13 mouse cellular contexts compared by ENCODE assay signal in genomic region chr5:72259298-72259621, GRCm38 (mm10).
DNase-seq lines count a peak whose midpoint lies in the region; ATAC-seq and TF ChIP-seq lines count a peak whose summit lies in the region.
"Had no signal": no experiment of that assay in that cellular context is flagged by ENCODE, and none has a peak within 500 bp of the region (broad histone marks: within the 10 kb centered on the region; RNA-seq: fewer than 3 reads in every experiment).

No protein-coding gene starts in this region.

- ATAC-seq in lung, embryonic 16.5 days (ENCODE audit: low read depth), result peak; percentile 15; the same call in 1 of the 2 replicates
- ATAC-seq in erythroid progenitor cell, adult 5-6 weeks (replicated peaks; ENCODE audit: low FRiP score, poor library complexity, severe bottlenecking), result peak; percentile 67
- ATAC-seq in monocyte, adult 5-6 weeks (replicated peaks; ENCODE audit: insufficient number of reproducible peaks, low FRiP score, low TSS enrichment, poor library complexity, severe bottlenecking), result peak; percentile 68
- ATAC-seq in neural tube, embryonic 15.5 days (ENCODE audit: low FRiP score), result no peak
- ATAC-seq: hindbrain, postnatal 0 days had no signal

- no peaks in the 10 kb centered on the region for H3K9me3 ChIP-seq in lung, embryonic 16.5 days (ENCODE audit: control insufficient read depth, low read length)
- H3K9me3 ChIP-seq in neural tube, embryonic 15.5 days (replicated peaks), result no peaks in the 10 kb centered on the region
- H3K9me3 ChIP-seq: midbrain, embryonic 10.5 days; stomach, embryonic 15.5 days had no signal

- no peaks in the 10 kb centered on the region for H3K4me1 ChIP-seq in lung, embryonic 16.5 days (replicated peaks; ENCODE audit: control insufficient read depth, insufficient read depth, low read length)
- peaks cover 3% of the 10 kb centered on the region; the same call in 1 of the 2 replicates for H3K4me1 ChIP-seq in neural tube, embryonic 15.5 days
- no peaks in the 10 kb centered on the region for H3K4me1 ChIP-seq in thymus, adult 2 months (replicated peaks; ENCODE audit: control insufficient read depth, insufficient read depth, low read length)
- H3K4me1 ChIP-seq: stomach, embryonic 15.5 days had no signal

- no peaks in the 10 kb centered on the region for H3K27me3 ChIP-seq in lung, embryonic 16.5 days (ENCODE audit: control insufficient read depth, insufficient read depth, low read depth, low read length)
- no peaks in the 10 kb centered on the region for H3K27me3 ChIP-seq in neural tube, embryonic 15.5 days (replicated peaks)
- H3K27me3 ChIP-seq in thymus, adult 2 months (ENCODE audit: control insufficient read depth, insufficient read depth, low read length), result no peaks in the 10 kb centered on the region
- H3K27me3 ChIP-seq: stomach, embryonic 15.5 days had no signal

- WGBS in lung, embryonic 16.5 days, result 61% methylated on average over 3 of the region's 3 CpGs
- WGBS in neural tube, embryonic 15.5 days, result 76% methylated on average over 3 of the region's 3 CpGs
- 91% methylated on average over 3 of the region's 3 CpGs for WGBS in thymus, adult 2 months

- TF ChIP-seq CTCF in thymus, adult 2 months (IDR thresholded peaks at IDR 0.05; ENCODE audit: borderline replicate concordance, control insufficient read depth, extremely low read depth, insufficient read depth, low read length, poor library complexity), result no peak

- H3K9ac ChIP-seq in lung, embryonic 16.5 days (ENCODE audit: low read length), result no peak overlapping the region
- H3K9ac ChIP-seq in neural tube, embryonic 15.5 days (replicated peaks), result no peak overlapping the region
- H3K9ac ChIP-seq: stomach, embryonic 15.5 days had no signal

- H3K4me3 ChIP-seq in lung, embryonic 16.5 days (ENCODE audit: low read length), result no peak overlapping the region
- no peak overlapping the region for H3K4me3 ChIP-seq in neural tube, embryonic 15.5 days (replicated peaks)
- no peak overlapping the region for H3K4me3 ChIP-seq in thymus, adult 2 months (ENCODE audit: control insufficient read depth, insufficient read depth, low read length)
- H3K4me3 ChIP-seq: midbrain, embryonic 10.5 days; stomach, embryonic 15.5 days had no signal

- H3K36me3 ChIP-seq in lung, embryonic 16.5 days (ENCODE audit: control insufficient read depth, insufficient read depth, low read length), result no peaks in the 10 kb centered on the region
- H3K36me3 ChIP-seq in neural tube, embryonic 15.5 days, result no peaks in the 10 kb centered on the region
- H3K36me3 ChIP-seq in thymus, adult 2 months (ENCODE audit: control insufficient read depth, insufficient read depth, low read length), result no peaks in the 10 kb centered on the region; the same call in 1 of the 2 replicates

- H3K27ac ChIP-seq in lung, embryonic 16.5 days (ENCODE audit: low read length), result no peak overlapping the region
- H3K27ac ChIP-seq in neural tube, embryonic 15.5 days (replicated peaks), result no peak overlapping the region
- no peak overlapping the region for H3K27ac ChIP-seq in thymus, adult 2 months (ENCODE audit: control insufficient read depth, insufficient read depth, low read length)
- H3K27ac ChIP-seq: hindbrain, postnatal 0 days; midbrain, embryonic 10.5 days; stomach, embryonic 15.5 days had no signal

- no peak overlapping the region for H3K4me2 ChIP-seq in lung, embryonic 16.5 days (ENCODE audit: low read depth, low read length)
- H3K4me2 ChIP-seq in neural tube, embryonic 15.5 days, result no peak overlapping the region
- H3K4me2 ChIP-seq: stomach, embryonic 15.5 days had no signal

- DNase-seq in lung, postnatal 4 days, result no peak
- DNase-seq in MEL-GATA-1-ER (ENCODE audit: extremely low read depth, low read depth), result peak; percentile 11
- no peak for DNase-seq in retina, embryonic 14.5 days (ENCODE audit: low spot score)
- no peak for DNase-seq in thymus, adult 2 months
- DNase-seq: cerebellum, adult 18-20 months; layer of hippocampus, postnatal 36 days had no signal

- TF ChIP-seq POLR2A in thymus, adult 2 months (IDR thresholded peaks at IDR 0.05; ENCODE audit: control insufficient read depth, extremely low read depth, insufficient read depth, low read length, poor library complexity), result no peak
